Mouse (Mus musculus) liver, adult (tissue): ENCODE results near the gene Hoxc8.

Experiments used
- GATA4 ChIP-seq: IDR thresholded peaks from 2 replicates; pipeline ENCODE4 v1.6.1; 2014; ENCODE audit warnings: mild to moderate bottlenecking, low read length; ENCODE audit not compliant: insufficient replicate concordance

The Hoxc8 gene

GRCm38 (mm10) chr15:102959663-102960191 is 30.7 kb upstream of the Hoxc8 start:
- no peak for TF ChIP-seq GATA4

DNA sequence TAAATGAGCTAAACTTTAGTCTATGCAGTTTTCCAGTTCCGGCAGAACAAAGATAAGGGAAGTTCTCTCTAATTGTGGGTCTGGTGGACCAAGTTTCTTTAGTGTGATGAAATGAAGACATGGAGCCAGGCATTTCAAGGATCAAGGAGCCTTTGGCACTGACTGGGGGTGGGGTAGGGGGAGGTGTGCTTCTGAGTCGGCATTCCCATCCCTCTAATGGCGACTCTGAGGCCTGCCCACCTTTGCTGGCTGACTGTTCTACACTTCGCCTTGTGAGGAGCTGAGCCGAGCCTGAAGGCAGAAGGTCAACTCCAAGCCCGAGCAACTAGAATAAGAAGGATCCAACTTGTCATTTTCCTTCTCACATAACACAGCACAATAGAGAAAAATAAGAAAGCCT is 28.7 kb upstream of the Hoxc8 start:
- TF ChIP-seq GATA4, result no peak

DNA sequence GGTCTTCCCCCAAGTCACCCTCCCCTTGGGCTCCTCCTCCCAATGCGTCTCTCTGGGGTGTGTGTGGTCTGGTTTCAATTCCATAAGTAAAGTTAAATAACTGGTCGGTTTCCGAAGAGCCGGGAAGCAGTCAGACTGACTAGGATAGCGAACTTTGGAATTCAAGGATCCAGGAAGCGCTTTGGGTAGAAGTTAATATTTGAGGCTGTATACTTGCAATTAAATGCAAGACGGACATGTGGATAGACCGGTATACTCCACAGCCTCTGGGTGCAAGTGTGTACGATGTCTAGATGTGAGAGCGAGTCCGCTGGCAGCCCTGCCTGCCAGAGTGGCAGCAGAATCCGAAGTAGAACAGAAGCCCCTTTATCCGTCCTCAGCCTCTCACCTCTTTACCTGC is 27.9 kb upstream of the Hoxc8 start:
- no peak for TF ChIP-seq GATA4

- TF ChIP-seq GATA4, result no peak
Observed at GRCm38 (mm10) chr15:102963259-102963658, 27.1 kb upstream of the Hoxc8 start.

GRCm38 (mm10) chr15:102963671-102964640 is 26.5 kb upstream of the Hoxc8 start:
- no peak for TF ChIP-seq GATA4

DNA sequence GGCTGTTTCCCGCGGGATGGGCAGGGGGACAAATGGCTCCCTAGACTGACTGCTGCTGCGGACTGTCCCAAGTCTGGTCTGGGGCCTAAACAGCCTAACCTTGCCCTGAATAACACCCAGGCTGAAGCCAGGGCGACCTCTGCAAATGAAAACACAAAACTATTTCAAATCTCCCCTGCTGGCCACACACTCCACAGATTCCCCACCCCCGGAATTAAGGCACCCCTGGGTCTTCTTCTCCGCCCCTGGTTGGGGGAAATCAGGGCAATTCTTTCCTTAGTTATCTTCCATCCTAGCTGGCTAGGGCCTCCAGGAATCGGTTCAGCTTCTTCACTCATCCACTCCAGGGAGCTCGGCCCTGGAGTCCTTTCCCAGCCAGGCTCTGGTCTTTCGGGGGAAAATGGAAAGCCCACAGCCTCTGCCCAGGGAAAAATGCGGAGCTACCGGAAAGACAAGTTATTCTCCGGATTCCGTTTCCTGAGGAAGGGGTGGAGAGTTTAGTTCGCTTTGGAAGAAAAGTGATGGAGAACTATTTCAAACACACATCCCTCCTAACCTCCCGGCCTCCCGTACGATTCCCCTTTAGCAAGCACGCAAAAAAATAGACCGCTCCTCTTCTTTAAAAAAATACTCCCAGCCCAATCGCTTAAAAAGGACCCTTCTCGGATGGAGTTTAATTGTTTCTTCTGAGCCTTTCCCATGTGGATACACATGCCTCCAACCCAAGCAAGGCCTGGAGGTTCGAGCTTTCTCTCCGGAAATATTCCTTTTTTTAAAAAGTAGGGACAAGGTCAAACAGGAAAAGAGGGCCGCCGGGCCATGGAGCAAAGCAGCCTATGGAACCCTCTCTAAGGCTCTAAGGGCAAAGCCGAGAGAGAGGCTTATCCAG is 25.2 kb upstream of the Hoxc8 start:
- TF ChIP-seq GATA4, result no peak

DNA sequence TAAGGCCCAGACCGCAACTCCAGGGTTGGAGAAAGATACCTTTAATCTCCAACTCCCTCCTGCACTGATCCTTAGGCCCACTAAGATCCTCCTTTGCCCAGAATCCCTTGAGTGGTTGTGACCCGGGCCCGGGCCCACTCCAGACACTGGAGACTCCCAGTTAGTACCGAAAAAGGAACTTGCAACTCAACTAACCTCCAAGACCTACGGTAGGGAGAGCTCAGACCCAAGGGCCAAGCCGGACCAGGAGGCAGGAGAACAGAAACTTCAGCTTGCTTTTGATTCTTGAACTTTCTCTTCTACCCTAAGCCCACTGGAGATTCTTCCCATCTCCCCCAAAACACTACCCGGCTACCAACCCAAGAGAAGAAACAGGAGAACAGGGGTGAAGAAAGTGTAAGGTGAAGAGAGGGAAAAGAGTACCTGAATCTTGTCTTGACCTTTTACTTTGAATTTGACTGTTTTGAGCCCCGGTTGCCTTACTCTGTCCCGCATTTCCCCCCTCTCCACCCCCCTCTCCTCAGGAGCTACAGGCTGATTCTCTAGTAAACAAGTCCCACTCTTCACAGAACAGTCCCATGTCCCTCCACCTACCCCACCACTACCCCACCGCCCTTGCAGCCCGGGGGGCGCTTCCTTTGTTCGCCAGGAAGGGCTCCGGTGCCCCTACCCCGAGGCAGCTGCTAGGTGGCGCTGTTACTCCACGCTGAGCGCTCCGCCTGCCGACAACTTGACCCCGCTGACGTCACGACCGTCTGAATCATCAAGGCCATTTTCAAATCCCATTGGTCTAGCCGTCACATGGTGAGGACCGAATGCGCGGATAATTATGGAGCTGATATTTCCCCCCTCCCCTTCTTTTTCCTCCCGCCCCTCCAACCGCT is 24.3 kb upstream of the Hoxc8 start:
- no peak for TF ChIP-seq GATA4

- TF ChIP-seq GATA4, result no peak
Observed at GRCm38 (mm10) chr15:102966776-102967311, 23.6 kb upstream of the Hoxc8 start, which contains the start of gene Hoxc10. Gene Hoxc10 (plus strand): TSS chr15:102966796.

GRCm38 (mm10) chr15:102967312-102967510 is 23.2 kb upstream of the Hoxc8 start, which contains the start of gene Hoxc5:
Gene Hoxc5 (plus strand): TSS chr15:102967443.
- TF ChIP-seq GATA4, result no peak

GRCm38 (mm10) chr15:102967511-102968397 is 22.7 kb upstream of the Hoxc8 start:
- no peak for TF ChIP-seq GATA4

- TF ChIP-seq GATA4, result no peak
Observed at GRCm38 (mm10) chr15:102969296-102969695, 21.1 kb upstream of the Hoxc8 start.

DNA sequence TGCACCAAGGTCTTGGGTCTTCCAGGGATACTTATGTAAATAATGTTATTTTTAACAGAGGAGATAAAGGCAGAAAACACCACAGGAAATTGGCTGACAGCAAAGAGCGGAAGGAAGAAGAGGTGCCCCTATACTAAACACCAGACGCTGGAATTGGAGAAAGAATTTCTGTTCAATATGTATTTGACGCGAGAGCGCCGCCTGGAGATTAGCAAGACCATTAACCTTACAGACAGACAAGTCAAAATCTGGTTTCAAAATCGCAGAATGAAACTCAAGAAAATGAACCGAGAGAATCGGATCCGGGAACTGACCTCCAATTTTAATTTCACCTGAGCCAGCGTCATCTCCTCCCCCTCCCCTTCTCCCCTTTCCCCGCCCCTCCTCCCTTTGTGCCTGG is 19.7 kb upstream of the Hoxc8 start:
- no peak for TF ChIP-seq GATA4

GRCm38 (mm10) chr15:102972254-102972653 is 18.2 kb upstream of the Hoxc8 start:
- no peak for TF ChIP-seq GATA4

GRCm38 (mm10) chr15:102972753-102973152 is 17.7 kb upstream of the Hoxc8 start:
- TF ChIP-seq GATA4, result no peak

DNA sequence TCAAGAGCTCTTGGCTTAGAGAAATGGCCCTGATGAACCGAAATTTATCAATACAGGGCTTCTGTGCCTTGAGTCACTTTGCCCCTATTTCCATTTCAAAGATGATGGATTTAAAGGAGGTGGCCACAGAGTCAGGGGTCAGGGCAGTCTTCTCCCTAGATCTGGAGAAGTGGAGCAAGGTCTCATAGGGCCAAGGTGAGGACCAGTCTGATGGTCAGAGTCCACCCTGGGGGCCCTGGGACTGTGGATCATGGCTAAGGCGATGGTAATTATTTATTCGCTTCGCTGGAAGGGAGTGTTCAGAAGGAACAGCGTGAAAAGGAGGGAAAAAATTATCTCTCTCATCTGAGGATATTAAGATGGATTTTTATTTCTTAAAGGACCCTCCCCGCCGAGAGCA is 15.4 kb upstream of the Hoxc8 start:
- TF ChIP-seq GATA4, result no peak
